Mouse (Mus musculus): Measurements from ENCODE around the gene Slc35b2. TPM values are rescaled to one million over a fixed set of nuclear protein-coding genes. Genes with fewer than 3 reads are reported as not detected.
A peak's percentile ranks its signal among the peaks of the same experiment; 100 is the strongest.

The Slc35b2 gene
- polyA plus RNA-seq, 1 experiment, result 28.2 TPM

GRCm38 (mm10) chr17:45530346-45530782 is 33.3 kb upstream of the Slc35b2 start:
- no peaks in the 10 kb centered on the region for H3K27me3 ChIP-seq (ENCODE audit: control insufficient read depth, insufficient read depth, low read length, poor library complexity, severe bottlenecking)
- no peak for TF ChIP-seq POLR2A (IDR thresholded peaks at IDR 0.05; ENCODE audit: insufficient read depth, low read length)
- TF ChIP-seq CTCF (IDR thresholded peaks at IDR 0.05; ENCODE audit: low read depth, low read length), result peak; percentile 35
- no peaks in the 10 kb centered on the region for H3K9me3 ChIP-seq (replicated peaks; ENCODE audit: control insufficient read depth, insufficient read depth, low read length, poor library complexity, severe bottlenecking)
- H3K4me1 ChIP-seq (ENCODE audit: control insufficient read depth, insufficient read depth, low read length), result peaks cover 4% of the 10 kb centered on the region
- no peak overlapping the region for H3K27ac ChIP-seq (ENCODE audit: insufficient read depth, low read length)
- no peaks in the 10 kb centered on the region for H3K36me3 ChIP-seq (ENCODE audit: control insufficient read depth, insufficient read depth, low read length, poor library complexity, severe bottlenecking)
- H3K9ac ChIP-seq (ENCODE audit: low read depth, poor library complexity, severe bottlenecking), result no peak overlapping the region
- H3K4me3 ChIP-seq (ENCODE audit: low read depth, low read length), result no peak overlapping the region

GRCm38 (mm10) chr17:45532896-45533295 is 30.8 kb upstream of the Slc35b2 start:
- Histone ChIP-seq H3K9me3 (replicated peaks; ENCODE audit: control insufficient read depth, insufficient read depth, low read length, poor library complexity, severe bottlenecking) (no peaks in the 10 kb centered on the region), H3K4me3 (ENCODE audit: low read depth, low read length) (no peak overlapping the region), H3K36me3 (ENCODE audit: control insufficient read depth, insufficient read depth, low read length, poor library complexity, severe bottlenecking) (no peaks in the 10 kb centered on the region), H3K4me1 (ENCODE audit: control insufficient read depth, insufficient read depth, low read length) (peaks cover 4% of the 10 kb centered on the region), H3K27ac (ENCODE audit: insufficient read depth, low read length) (no peak overlapping the region), H3K9ac (ENCODE audit: low read depth, poor library complexity, severe bottlenecking) (no peak overlapping the region), H3K27me3 (ENCODE audit: control insufficient read depth, insufficient read depth, low read length, poor library complexity, severe bottlenecking) (no peaks in the 10 kb centered on the region)
- TF ChIP-seq POLR2A (IDR thresholded peaks at IDR 0.05; ENCODE audit: insufficient read depth, low read length), result no peak
- no peak for TF ChIP-seq CTCF (IDR thresholded peaks at IDR 0.05; ENCODE audit: low read depth, low read length)
- no peak for TF ChIP-seq EP300 (IDR thresholded peaks at IDR 0.05; ENCODE audit: insufficient read depth, low read depth, low read length)

GRCm38 (mm10) chr17:45536264-45536663 is 27.4 kb upstream of the Slc35b2 start:
- Histone ChIP-seq H3K27ac (ENCODE audit: insufficient read depth, low read length) (no peak overlapping the region), H3K4me1 (ENCODE audit: control insufficient read depth, insufficient read depth, low read length) (no peaks in the 10 kb centered on the region), H3K4me3 (ENCODE audit: low read depth, low read length) (no peak overlapping the region), H3K9ac (ENCODE audit: low read depth, poor library complexity, severe bottlenecking) (no peak overlapping the region), H3K27me3 (ENCODE audit: control insufficient read depth, insufficient read depth, low read length, poor library complexity, severe bottlenecking) (no peaks in the 10 kb centered on the region), H3K9me3 (replicated peaks; ENCODE audit: control insufficient read depth, insufficient read depth, low read length, poor library complexity, severe bottlenecking) (no peaks in the 10 kb centered on the region), H3K36me3 (ENCODE audit: control insufficient read depth, insufficient read depth, low read length, poor library complexity, severe bottlenecking) (no peaks in the 10 kb centered on the region)
- TF ChIP-seq POLR2A (IDR thresholded peaks at IDR 0.05; ENCODE audit: insufficient read depth, low read length) (no peak), CTCF (IDR thresholded peaks at IDR 0.05; ENCODE audit: low read depth, low read length) (no peak), EP300 (IDR thresholded peaks at IDR 0.05; ENCODE audit: insufficient read depth, low read depth, low read length) (no peak)

GRCm38 (mm10) chr17:45538394-45538793 is 25.3 kb upstream of the Slc35b2 start:
- Histone ChIP-seq H3K27ac (ENCODE audit: insufficient read depth, low read length) (no peak overlapping the region), H3K4me3 (ENCODE audit: low read depth, low read length) (no peak overlapping the region), H3K9me3 (replicated peaks; ENCODE audit: control insufficient read depth, insufficient read depth, low read length, poor library complexity, severe bottlenecking) (no peaks in the 10 kb centered on the region), H3K36me3 (ENCODE audit: control insufficient read depth, insufficient read depth, low read length, poor library complexity, severe bottlenecking) (no peaks in the 10 kb centered on the region), H3K27me3 (ENCODE audit: control insufficient read depth, insufficient read depth, low read length, poor library complexity, severe bottlenecking) (no peaks in the 10 kb centered on the region), H3K4me1 (ENCODE audit: control insufficient read depth, insufficient read depth, low read length) (no peaks in the 10 kb centered on the region), H3K9ac (ENCODE audit: low read depth, poor library complexity, severe bottlenecking) (no peak overlapping the region)
- TF ChIP-seq POLR2A (IDR thresholded peaks at IDR 0.05; ENCODE audit: insufficient read depth, low read length) (no peak), EP300 (IDR thresholded peaks at IDR 0.05; ENCODE audit: insufficient read depth, low read depth, low read length) (no peak), CTCF (IDR thresholded peaks at IDR 0.05; ENCODE audit: low read depth, low read length) (no peak)

GRCm38 (mm10) chr17:45539664-45540063 is 24.0 kb upstream of the Slc35b2 start:
- no peak overlapping the region for H3K9ac ChIP-seq (ENCODE audit: low read depth, poor library complexity, severe bottlenecking)
- H3K36me3 ChIP-seq (ENCODE audit: control insufficient read depth, insufficient read depth, low read length, poor library complexity, severe bottlenecking), result no peaks in the 10 kb centered on the region
- TF ChIP-seq CTCF (IDR thresholded peaks at IDR 0.05; ENCODE audit: low read depth, low read length) (no peak), POLR2A (IDR thresholded peaks at IDR 0.05; ENCODE audit: insufficient read depth, low read length) (no peak), EP300 (IDR thresholded peaks at IDR 0.05; ENCODE audit: insufficient read depth, low read depth, low read length) (no peak)
- no peaks in the 10 kb centered on the region for H3K27me3 ChIP-seq (ENCODE audit: control insufficient read depth, insufficient read depth, low read length, poor library complexity, severe bottlenecking)
- H3K27ac ChIP-seq (ENCODE audit: insufficient read depth, low read length), result no peak overlapping the region
- no peaks in the 10 kb centered on the region for H3K9me3 ChIP-seq (replicated peaks; ENCODE audit: control insufficient read depth, insufficient read depth, low read length, poor library complexity, severe bottlenecking)
- peaks cover 3% of the 10 kb centered on the region for H3K4me1 ChIP-seq (ENCODE audit: control insufficient read depth, insufficient read depth, low read length)
- peak overlapping the region; percentile 34 for H3K4me3 ChIP-seq (ENCODE audit: low read depth, low read length)

- H3K27me3 ChIP-seq (ENCODE audit: control insufficient read depth, insufficient read depth, low read length, poor library complexity, severe bottlenecking), result no peaks in the 10 kb centered on the region
- TF ChIP-seq CTCF (IDR thresholded peaks at IDR 0.05; ENCODE audit: low read depth, low read length) (no peak), POLR2A (IDR thresholded peaks at IDR 0.05; ENCODE audit: insufficient read depth, low read length) (no peak), EP300 (IDR thresholded peaks at IDR 0.05; ENCODE audit: insufficient read depth, low read depth, low read length) (no peak)
- H3K4me1 ChIP-seq (ENCODE audit: control insufficient read depth, insufficient read depth, low read length), result peaks cover 3% of the 10 kb centered on the region
Observed at GRCm38 (mm10) chr17:45542129-45542528, 21.5 kb upstream of the Slc35b2 start.

More at GRCm38 (mm10) chr17:45542129-45542528, 21.5 kb upstream of the Slc35b2 start:
- no peaks in the 10 kb centered on the region for H3K36me3 ChIP-seq (ENCODE audit: control insufficient read depth, insufficient read depth, low read length, poor library complexity, severe bottlenecking)
- no peaks in the 10 kb centered on the region for H3K9me3 ChIP-seq (replicated peaks; ENCODE audit: control insufficient read depth, insufficient read depth, low read length, poor library complexity, severe bottlenecking)
- no peak overlapping the region for H3K9ac ChIP-seq (ENCODE audit: low read depth, poor library complexity, severe bottlenecking)
- H3K4me3 ChIP-seq (ENCODE audit: low read depth, low read length), result no peak overlapping the region
- H3K27ac ChIP-seq (ENCODE audit: insufficient read depth, low read length), result no peak overlapping the region

All from ES-Bruce4 (cell line).